Mouse (Mus musculus) forebrain, embryonic 16.5 days (tissue): ENCODE data around the gene Fastk. TPM values are rescaled to one million over a fixed set of nuclear protein-coding genes. Genes with fewer than 3 reads are reported as not detected.
A peak's percentile ranks its signal among the peaks of the same experiment; 100 is the strongest.

Experiments
- ATAC-seq: fragments of 200-750 bp; cut with Nextera tagmentation; 2 replicates; pipeline ENCODE4 v1.8.0; 2017; ENCODE audit warnings: mild to moderate bottlenecking, moderate library complexity
- H3K27ac ChIP-seq: fragments of 300-500 bp; sonication (generic); 2 replicates; pipeline ENCODE4 v1.5.1; 2014; ENCODE audit warnings: low read length, control low read depth
- H3K27me3 ChIP-seq: fragments of 300-500 bp; sonication (generic); replicated peaks from 2 replicates; pipeline ENCODE4 v1.6.1; 2014; ENCODE audit warnings: low read length; ENCODE audit not compliant: control insufficient read depth, insufficient read depth
- H3K36me3 ChIP-seq: fragments of 300-500 bp; sonication (generic); 2 replicates; pipeline ENCODE4 v1.6.1; 2014; ENCODE audit not compliant: control insufficient read depth, insufficient read depth
- H3K4me1 ChIP-seq: fragments of 300-500 bp; sonication (generic); replicated peaks from 2 replicates; pipeline ENCODE4 v1.6.1; 2014; ENCODE audit warnings: low read length; ENCODE audit not compliant: control insufficient read depth, insufficient read depth
- H3K4me2 ChIP-seq: fragments of 300-500 bp; sonication (generic); 2 replicates; pipeline ENCODE4 v1.6.1; 2014; ENCODE audit warnings: mild to moderate bottlenecking, low read length, control low read depth
- H3K4me3 ChIP-seq: fragments of 300-500 bp; sonication (generic); replicated peaks from 2 replicates; pipeline ENCODE4 v1.5.1; 2014; ENCODE audit warnings: mild to moderate bottlenecking, low read length, control low read depth
- H3K9ac ChIP-seq: fragments of 300-500 bp; sonication (generic); replicated peaks from 2 replicates; pipeline ENCODE4 v1.6.1; 2014; ENCODE audit warnings: low read depth, low read length, control low read depth
- H3K9me3 ChIP-seq: fragments of 300-500 bp; sonication (generic); 2 replicates; pipeline ENCODE4 v1.6.1; 2016; ENCODE audit warnings: low read length; ENCODE audit not compliant: control insufficient read depth
- WGBS: fragments of 180-500 bp; shearing (Covaris S2); extraction: QIAGEN DNeasy Blood & Tissue Kit; methylation state at CpG from one replicate; pipeline ENCODE4 v1.1.7; 2014; 5-methylcytosine and 5-hydroxymethylcytosine counted together
- polyA plus RNA-seq: library from polyadenylated mRNA; unstranded; fragments of >200 nt; fragmentation: Nextera tagmentation; extraction: Ambion mirVana; gene quantifications from 2 replicates; pipeline ENCODE4 v1.2.1, GENCODE M21; 2015

The Fastk gene
- polyA plus RNA-seq, 1 experiment from 2014 or later, result 96.3 TPM

- H3K4me3 ChIP-seq, result no peak overlapping the region
- H3K9ac ChIP-seq, result no peak overlapping the region
- H3K27me3 ChIP-seq, result no peaks in the 10 kb centered on the region
- ATAC-seq, result peak; percentile 50
- H3K4me1 ChIP-seq, result peaks cover 26% of the 10 kb centered on the region
- peaks cover 14% of the 10 kb centered on the region for H3K36me3 ChIP-seq
- no peak overlapping the region for H3K4me2 ChIP-seq
- H3K9me3 ChIP-seq, result no peaks in the 10 kb centered on the region
- no peak overlapping the region for H3K27ac ChIP-seq
- 6% methylated on average over 4 of the region's 4 CpGs for WGBS
Observed at GRCm38 (mm10) chr5:24481647-24482046, 36.6 kb upstream of the Fastk start.

DNA sequence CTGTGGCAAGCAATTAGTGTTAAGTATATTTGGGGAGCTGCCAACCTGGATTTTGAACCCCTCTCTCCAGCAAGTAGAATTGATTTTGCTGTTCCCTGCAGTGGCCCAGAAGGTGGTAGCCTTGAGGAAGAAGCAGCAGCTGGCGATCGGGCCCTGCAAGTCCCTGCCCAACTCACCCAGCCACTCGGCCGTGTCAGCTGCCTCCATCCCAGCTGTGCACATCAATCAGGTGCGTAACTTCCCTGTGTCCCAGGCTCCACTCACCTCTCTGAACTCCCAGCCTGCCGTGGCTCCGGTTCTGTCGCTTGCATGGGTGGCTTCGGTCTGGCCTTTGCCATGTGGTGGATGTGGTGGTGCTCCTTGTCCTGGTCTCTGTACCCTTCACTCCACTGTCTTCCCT lies 32.8 kb upstream of the Fastk start:
- WGBS, result 92% methylated on average over 9 of the region's 9 CpGs
- Histone ChIP-seq H3K27me3 (peaks cover 7% of the 10 kb centered on the region), H3K9me3 (no peaks in the 10 kb centered on the region), H3K4me2 (no peak overlapping the region), H3K27ac (no peak overlapping the region), H3K4me1 (peaks cover 30% of the 10 kb centered on the region), H3K4me3 (no peak overlapping the region), H3K9ac (no peak overlapping the region), H3K36me3 (peaks cover 14% of the 10 kb centered on the region)
- ATAC-seq, result no peak

DNA sequence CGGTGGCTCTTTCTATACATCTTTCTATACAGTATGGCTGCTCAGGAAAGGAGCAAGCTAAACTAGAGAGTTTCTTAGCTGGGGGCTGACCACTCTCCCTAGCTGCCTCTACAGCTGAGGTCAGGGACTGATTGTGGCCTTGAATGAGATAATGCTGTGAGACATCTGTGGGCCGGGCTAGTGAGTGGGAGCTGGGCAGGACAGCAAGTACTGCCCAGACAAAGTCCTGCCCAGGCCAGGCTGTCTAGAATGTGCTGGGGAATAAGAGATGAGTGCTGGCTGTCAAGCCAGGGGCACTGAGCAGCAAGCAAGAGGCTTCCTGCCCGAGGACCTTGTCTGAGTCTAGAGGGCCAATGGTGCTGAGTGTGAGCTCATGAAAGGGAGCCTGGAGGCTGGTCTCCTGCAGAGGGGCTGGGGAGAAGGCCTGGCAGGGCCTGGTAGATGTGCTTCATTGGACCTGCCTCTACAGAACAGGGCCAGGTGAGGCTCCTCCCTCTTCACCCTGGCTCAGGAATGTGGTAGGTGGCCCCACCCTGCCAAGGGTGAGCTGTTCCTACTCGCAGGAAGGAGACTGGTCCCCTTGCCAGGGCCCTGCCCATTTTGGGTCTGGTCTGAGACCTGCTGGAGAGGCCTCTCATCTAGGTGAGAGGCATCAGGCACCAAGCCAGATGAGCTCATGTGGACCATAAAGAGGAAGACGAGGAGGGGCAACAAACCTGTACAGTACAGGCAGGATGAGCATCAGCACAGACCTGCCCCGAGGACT lies 30.6 kb upstream of the Fastk start:
- Histone ChIP-seq H3K27ac (no peak overlapping the region), H3K4me1 (peaks cover 21% of the 10 kb centered on the region), H3K36me3 (peaks cover 10% of the 10 kb centered on the region), H3K4me2 (no peak overlapping the region), H3K9ac (peak overlapping the region; percentile 48; the same call in 1 of the 2 replicates), H3K4me3 (no peak overlapping the region), H3K9me3 (no peaks in the 10 kb centered on the region), H3K27me3 (peaks cover 7% of the 10 kb centered on the region)
- ATAC-seq, result no peak
- WGBS, result 81% methylated on average over 6 of the region's 6 CpGs

GRCm38 (mm10) chr5:24474723-24475261 lies 29.7 kb upstream of the Fastk start:
- H3K27me3 ChIP-seq, result peaks cover 7% of the 10 kb centered on the region
- peak overlapping the region; percentile 48 for H3K9ac ChIP-seq
- WGBS, result 3% methylated on average over 67 of the region's 67 CpGs
- no peak overlapping the region for H3K27ac ChIP-seq
- peaks cover 10% of the 10 kb centered on the region for H3K36me3 ChIP-seq
- no peaks in the 10 kb centered on the region for H3K9me3 ChIP-seq
- H3K4me1 ChIP-seq, result peaks cover 24% of the 10 kb centered on the region
- peak overlapping the region; percentile 40 for H3K4me3 ChIP-seq
- H3K4me2 ChIP-seq, result peak overlapping the region; percentile 56
- ATAC-seq, result peak; percentile 41

GRCm38 (mm10) chr5:24474025-24474722 lies 29.1 kb upstream of the Fastk start:
- H3K36me3 ChIP-seq, result peaks cover 8% of the 10 kb centered on the region
- peak overlapping the region; percentile 56 for H3K4me2 ChIP-seq
- H3K4me1 ChIP-seq, result peaks cover 24% of the 10 kb centered on the region
- H3K4me3 ChIP-seq, result peak overlapping the region; percentile 40
- no peak overlapping the region for H3K27ac ChIP-seq
- peaks cover 7% of the 10 kb centered on the region for H3K27me3 ChIP-seq
- peak; percentile 21 for ATAC-seq
- WGBS, result 4% methylated on average over 70 of the region's 77 CpGs
- H3K9ac ChIP-seq, result peak overlapping the region; percentile 48
- no peaks in the 10 kb centered on the region for H3K9me3 ChIP-seq

- ATAC-seq, result no peak
- H3K27ac ChIP-seq, result no peak overlapping the region
- no peak overlapping the region for H3K9ac ChIP-seq
- peaks cover under 1% of the 10 kb centered on the region; the same call in 1 of the 2 replicates for H3K36me3 ChIP-seq
- no peak overlapping the region for H3K4me3 ChIP-seq
- peaks cover 24% of the 10 kb centered on the region for H3K4me1 ChIP-seq
- H3K4me2 ChIP-seq, result no peak overlapping the region
- H3K27me3 ChIP-seq, result peaks cover 7% of the 10 kb centered on the region
- no peaks in the 10 kb centered on the region for H3K9me3 ChIP-seq
- WGBS, result 35% methylated on average over 6 of the region's 7 CpGs
Observed at GRCm38 (mm10) chr5:24472884-24473619, 28.0 kb upstream of the Fastk start.

- no peaks in the 10 kb centered on the region for H3K36me3 ChIP-seq
- no peaks in the 10 kb centered on the region for H3K9me3 ChIP-seq
- no peak overlapping the region for H3K9ac ChIP-seq
- H3K4me2 ChIP-seq, result no peak overlapping the region
- H3K27me3 ChIP-seq, result peaks cover 7% of the 10 kb centered on the region
- peaks cover 39% of the 10 kb centered on the region for H3K4me1 ChIP-seq
- ATAC-seq, result peak; percentile 62
- H3K4me3 ChIP-seq, result no peak overlapping the region
- WGBS, result 7% methylated on average over 5 of the region's 5 CpGs
- H3K27ac ChIP-seq, result no peak overlapping the region
Observed at GRCm38 (mm10) chr5:24470600-24470999, 25.5 kb upstream of the Fastk start.

GRCm38 (mm10) chr5:24466762-24467161 lies 21.7 kb upstream of the Fastk start:
- Histone ChIP-seq H3K27ac (no peak overlapping the region), H3K4me3 (no peak overlapping the region), H3K4me1 (peaks cover 18% of the 10 kb centered on the region), H3K27me3 (no peaks in the 10 kb centered on the region), H3K4me2 (no peak overlapping the region), H3K9ac (no peak overlapping the region; the same call in 1 of the 2 replicates), H3K36me3 (no peaks in the 10 kb centered on the region), H3K9me3 (no peaks in the 10 kb centered on the region)
- WGBS, result 24% methylated on average over 12 of the region's 12 CpGs
- no peak for ATAC-seq

DNA sequence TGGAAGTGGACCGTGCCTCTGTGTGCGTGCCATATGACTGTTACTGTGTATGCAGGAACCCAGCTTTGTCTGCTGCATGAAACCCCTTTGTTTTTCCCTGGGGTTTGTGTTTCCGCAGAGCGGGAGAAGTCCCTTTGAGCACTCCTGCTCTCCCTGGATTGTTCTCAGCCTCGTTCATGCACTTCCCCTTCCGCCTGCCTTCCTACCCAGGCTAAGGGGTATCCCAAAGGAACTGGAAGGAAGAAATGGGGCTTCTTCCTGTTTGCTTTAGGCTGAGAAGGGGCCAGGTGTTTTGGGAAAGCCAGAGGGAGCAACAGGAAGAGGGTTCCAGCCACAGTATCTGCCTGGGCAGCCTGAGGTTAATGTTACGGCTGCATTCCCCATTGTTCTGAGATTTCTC lies 10.5 kb upstream of the Fastk start:
- ATAC-seq, result no peak
- Histone ChIP-seq H3K4me3 (no peak overlapping the region), H3K4me2 (peak overlapping the region; percentile 25), H3K9ac (peak overlapping the region; percentile 37), H3K9me3 (no peaks in the 10 kb centered on the region), H3K27me3 (no peaks in the 10 kb centered on the region), H3K4me1 (peaks cover 43% of the 10 kb centered on the region), H3K27ac (no peak overlapping the region), H3K36me3 (no peaks in the 10 kb centered on the region; the same call in 1 of the 2 replicates)
- 51% methylated on average over 7 of the region's 7 CpGs for WGBS
